Mouse (Mus musculus) thymus, postnatal 25 days (tissue): ENCODE data around the gene Gm29423.
"Not testable (repeated sequence)": the region's sequence is repeated elsewhere in the genome, so short reads cannot be mapped to it uniquely, and the experiment has no call there.

Experiments used
- DNase-seq: peaks from one replicate; pipeline ENCODE4 v3.0.0; 2022

The Gm29423 gene

DNA sequence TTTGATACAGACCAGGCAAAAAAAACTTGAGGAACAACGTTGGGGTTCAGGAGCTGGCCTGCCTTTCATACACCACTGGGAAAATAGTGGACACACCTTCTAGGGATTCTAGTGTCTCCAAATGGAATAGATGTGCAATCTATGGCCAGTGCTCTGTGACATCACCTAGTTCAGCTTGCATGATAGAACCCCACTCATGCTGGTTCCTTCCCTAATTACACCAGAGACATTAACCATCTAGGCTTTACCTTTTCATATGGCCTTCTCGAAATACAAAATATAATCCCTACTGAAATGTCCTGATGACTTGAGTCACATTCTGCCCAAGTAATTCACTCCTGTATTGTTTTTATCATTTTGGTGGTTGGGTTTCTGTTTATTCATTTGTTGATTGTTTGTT, at the start of gene Gm29423, which contains the start of gene Gm29644:
Gene Gm29423 (minus strand): TSS at position 101 of the 400 bp plus-strand sequence.
Gene Gm29644 (minus strand): TSS at position 157 of the 400 bp plus-strand sequence.
- DNase-seq, result not testable (repeated sequence)

DNA sequence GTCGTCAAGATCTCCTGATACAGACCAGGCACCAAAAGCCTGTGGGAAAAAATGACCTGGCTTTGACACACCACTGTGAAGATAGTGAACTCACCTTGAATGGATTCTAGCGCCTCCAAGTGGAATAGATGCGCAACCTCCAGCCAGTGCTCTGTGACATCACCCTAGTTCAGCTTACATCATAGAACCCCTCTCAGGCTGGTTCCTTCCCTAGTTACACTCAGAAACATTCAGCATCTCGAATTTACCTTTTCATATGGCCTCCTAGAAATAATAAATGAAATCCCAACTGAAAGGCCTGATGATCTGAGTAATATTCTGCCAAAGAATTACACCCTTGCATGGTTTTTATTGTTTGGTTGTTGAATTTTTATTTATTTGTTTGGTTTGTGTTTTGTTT, 29.5 kb downstream of the Gm29423 start, which contains the start of gene Gm21118:
Gene Gm21118 (minus strand): TSS at position 101 of the 400 bp plus-strand sequence.
- not testable (repeated sequence) for DNase-seq
